Mouse (Mus musculus) ES-E14 (cell line): ENCODE data around the gene Olfm3. TPM values are rescaled to one million over a fixed set of nuclear protein-coding genes. Genes with fewer than 3 reads are reported as not detected.

Experiments used
- DNase-seq: peaks from one replicate; pipeline ENCODE4 v3.0.0-alpha.2; 2013; ENCODE audit warnings: low read depth, low spot score
- H3K27ac ChIP-seq: 2 replicates; pipeline ENCODE4 v1.5.1; 2012; ENCODE audit warnings: low read depth, mild to moderate bottlenecking, low read length, moderate library complexity, mixed read lengths; ENCODE audit not compliant: poor library complexity, insufficient read depth, severe bottlenecking
- H3K36me3 ChIP-seq: 2 replicates; pipeline ENCODE4 v1.6.1; 2012; ENCODE audit warnings: mild to moderate bottlenecking, low read length, moderate library complexity, mixed read lengths; ENCODE audit not compliant: control insufficient read depth, poor library complexity, insufficient read depth, severe bottlenecking
- H3K4me1 ChIP-seq, 2 experiments: fragments of 150-350 bp in 1 of 2; sonication (generic) in 1 of 2; 2 replicates each; pipeline ENCODE4 v1.6.1; 2012; ENCODE audit warnings: low read length in 2 of 2, mild to moderate bottlenecking in 1 of 2, mixed read lengths in 1 of 2; ENCODE audit not compliant: control insufficient read depth in 2 of 2, insufficient read depth in 2 of 2, poor library complexity in 1 of 2
- H3K4me3 ChIP-seq, 2 experiments: fragments of 150-350 bp in 1 of 2; sonication (generic) in 1 of 2; 2 replicates each; pipeline ENCODE4 v1.5.1; 2012; ENCODE audit warnings: low read length in 2 of 2, low read depth in 1 of 2, mild to moderate bottlenecking in 1 of 2, mixed read lengths in 1 of 2; ENCODE audit not compliant: insufficient read depth in 1 of 2, poor library complexity in 1 of 2, severe bottlenecking in 1 of 2
- H3K9ac ChIP-seq: 2 replicates; pipeline ENCODE4 v1.6.1; 2012; ENCODE audit warnings: low read depth, mild to moderate bottlenecking, low read length, mixed read lengths; ENCODE audit not compliant: poor library complexity, insufficient read depth, severe bottlenecking
- H3K9me3 ChIP-seq: fragments of 150-350 bp; sonication (generic); 2 replicates; pipeline ENCODE4 v1.6.1; 2012; ENCODE audit warnings: low read depth, mild to moderate bottlenecking, low read length; ENCODE audit not compliant: control insufficient read depth, insufficient read depth
- CHD2 ChIP-seq: IDR thresholded peaks from 2 replicates; pipeline ENCODE4 v1.6.1; 2014; ENCODE audit warnings: mild to moderate bottlenecking, low read depth, low read length, inconsistent platforms
- HCFC1 ChIP-seq: IDR thresholded peaks from 2 replicates; pipeline ENCODE4 v1.6.1; 2012; ENCODE audit warnings: low read length, inconsistent platforms, borderline replicate concordance; ENCODE audit not compliant: insufficient read depth
- MAFK ChIP-seq: IDR thresholded peaks from 2 replicates; pipeline ENCODE4 v1.6.1; 2014; ENCODE audit warnings: mild to moderate bottlenecking, low read depth, low read length, inconsistent platforms; ENCODE audit not compliant: insufficient read depth
- ZC3H11A ChIP-seq: IDR thresholded peaks from 2 replicates; pipeline ENCODE4 v1.6.1; 2012; ENCODE audit warnings: low read depth, mild to moderate bottlenecking, inconsistent platforms, low read length, borderline replicate concordance
- ZNF384 ChIP-seq: IDR thresholded peaks from 2 replicates; pipeline ENCODE4 v1.6.1; 2012; ENCODE audit warnings: low read depth, low read length, inconsistent platforms
- in situ Hi-C, 2 experiments: fragments of 600-800 bp; cut with MboI; formaldehyde crosslinking; loops; one replicate each; pipeline ENCODE4 v1.15.1; 2025; ENCODE audit warnings: low sequenced_read_pairs in 2 of 2, inconsistent platforms in 1 of 2; ENCODE audit not compliant: unreplicated experiment in 2 of 2
- total RNA-seq: library from RNA; depleted of rRNA; stranded (reverse); fragments of 300-350 nt; gene quantifications from 2 replicates; pipeline ENCODE4 v1.2.3, GENCODE M21; 2012

The Olfm3 gene
- total RNA-seq, 1 experiment: not detected

DNA sequence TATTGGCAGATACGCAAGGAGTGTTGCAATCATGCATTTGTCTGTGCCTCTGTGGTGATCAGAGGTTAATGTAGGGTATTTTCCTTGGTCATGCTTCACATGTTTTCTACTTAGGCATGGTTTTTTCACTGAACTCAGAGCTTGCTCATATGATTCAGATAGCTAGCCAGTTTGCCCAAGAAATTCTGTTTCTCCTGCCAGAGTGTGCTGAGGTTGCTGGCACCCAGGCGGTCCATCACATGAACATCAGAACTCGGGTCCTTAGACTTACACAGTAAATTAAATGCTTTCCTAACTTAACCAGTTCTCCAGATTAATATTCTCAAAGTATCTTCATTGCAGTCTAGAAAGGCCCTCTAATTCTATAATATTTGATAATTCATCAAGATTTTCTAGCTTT, 5.0 kb downstream of the Olfm3 start:
- no peaks in the 10 kb centered on the region for H3K36me3 ChIP-seq
- H3K9me3 ChIP-seq: no peaks in the 10 kb centered on the region
- no peak overlapping the region for H3K27ac ChIP-seq
- in situ Hi-C loops: no loop called here
- DNase-seq: no peak
- no peak overlapping the region for H3K4me3 ChIP-seq
- no peak overlapping the region for H3K9ac ChIP-seq
- H3K4me1 ChIP-seq: no peaks in the 10 kb centered on the region; a peak in 1 of 4 replicates
- no peak for TF ChIP-seq CHD2
- TF ChIP-seq ZC3H11A: no peak
- TF ChIP-seq ZNF384: no peak
- no peak for TF ChIP-seq HCFC1
- TF ChIP-seq MAFK: no peak

- Histone ChIP-seq H3K36me3 (no peaks in the 10 kb centered on the region), H3K9ac (no peak overlapping the region), H3K9me3 (no peaks in the 10 kb centered on the region), H3K4me1 (no peaks in the 10 kb centered on the region), H3K27ac (no peak overlapping the region), H3K4me3 (no peak overlapping the region)
- DNase-seq: no peak
- in situ Hi-C loops: no loop called here
- no peak for TF ChIP-seq ZC3H11A
- TF ChIP-seq HCFC1: no peak
- TF ChIP-seq CHD2: no peak
- TF ChIP-seq MAFK: no peak
- no peak for TF ChIP-seq ZNF384
These were observed 16.2 kb downstream of the Olfm3 start for GRCm38 (mm10) chr3:114920102-114920501.

DNA sequence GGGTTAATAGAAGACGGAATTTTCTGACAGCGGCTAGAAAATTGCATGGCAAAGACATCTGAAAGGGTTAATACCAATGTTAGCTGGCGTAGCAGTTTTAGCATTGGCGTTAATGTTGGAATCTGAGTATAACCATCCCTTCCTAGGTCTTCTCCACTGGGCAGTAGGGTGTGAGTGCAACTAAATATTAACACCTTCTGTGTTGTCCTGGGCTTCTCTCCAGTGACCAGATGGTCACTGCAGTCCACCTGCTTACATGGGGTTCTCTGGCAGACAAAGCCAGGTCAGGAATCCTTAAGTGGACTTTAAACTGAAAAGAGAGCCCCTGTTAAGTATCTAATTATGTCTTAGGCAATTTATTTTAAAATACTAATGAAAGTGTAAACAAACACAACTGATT, 25.7 kb downstream of the Olfm3 start:
- Histone ChIP-seq H3K27ac (no peak overlapping the region), H3K4me3 (no peak overlapping the region), H3K9ac (no peak overlapping the region), H3K9me3 (no peaks in the 10 kb centered on the region), H3K36me3 (no peaks in the 10 kb centered on the region), H3K4me1 (no peaks in the 10 kb centered on the region)
- no peak for DNase-seq
- TF ChIP-seq HCFC1: no peak
- no peak for TF ChIP-seq CHD2
- TF ChIP-seq MAFK: no peak
- TF ChIP-seq ZNF384: no peak
- no peak for TF ChIP-seq ZC3H11A
- in situ Hi-C loops: no loop called here

GRCm38 (mm10) chr3:114930336-114930735, 26.5 kb downstream of the Olfm3 start:
- in situ Hi-C loops: no loop called here
- no peak for TF ChIP-seq ZC3H11A
- no peak for TF ChIP-seq ZNF384
- TF ChIP-seq MAFK: no peak
- no peak for TF ChIP-seq HCFC1
- TF ChIP-seq CHD2: no peak
- no peak for DNase-seq
- H3K27ac ChIP-seq: no peak overlapping the region
- no peak overlapping the region for H3K9ac ChIP-seq
- no peaks in the 10 kb centered on the region for H3K36me3 ChIP-seq
- no peak overlapping the region for H3K4me3 ChIP-seq
- H3K9me3 ChIP-seq: no peaks in the 10 kb centered on the region
- H3K4me1 ChIP-seq: no peaks in the 10 kb centered on the region

GRCm38 (mm10) chr3:114930796-114931195, 26.9 kb downstream of the Olfm3 start:
- H3K4me1 ChIP-seq: no peaks in the 10 kb centered on the region
- H3K9ac ChIP-seq: no peak overlapping the region
- H3K4me3 ChIP-seq: no peak overlapping the region
- no peak for DNase-seq
- no peak overlapping the region for H3K27ac ChIP-seq
- TF ChIP-seq HCFC1 (no peak), ZNF384 (no peak), CHD2 (no peak), MAFK (no peak), ZC3H11A (no peak)
- no peaks in the 10 kb centered on the region for H3K9me3 ChIP-seq
- in situ Hi-C loops: no loop called here
- no peaks in the 10 kb centered on the region for H3K36me3 ChIP-seq
